Mouse (Mus musculus): Measurements from ENCODE around the gene Tcea3. TPM values are rescaled to one million over a fixed set of nuclear protein-coding genes. Genes with fewer than 3 reads are reported as not detected.

Tcea3 gene
- polyA plus RNA-seq, 1 experiment from 2014 or later, result 22.9 TPM

- no peak overlapping the region for H3K4me3 ChIP-seq (ENCODE audit: low read length)
- WGBS, result 74% methylated on average over 7 of the region's 7 CpGs
- no peaks in the 10 kb centered on the region for H3K36me3 ChIP-seq (ENCODE audit: control insufficient read depth, insufficient read depth, low read length)
Measured at GRCm38 (mm10) chr4:136227408-136227807, 20.1 kb upstream of the Tcea3 start.

DNA sequence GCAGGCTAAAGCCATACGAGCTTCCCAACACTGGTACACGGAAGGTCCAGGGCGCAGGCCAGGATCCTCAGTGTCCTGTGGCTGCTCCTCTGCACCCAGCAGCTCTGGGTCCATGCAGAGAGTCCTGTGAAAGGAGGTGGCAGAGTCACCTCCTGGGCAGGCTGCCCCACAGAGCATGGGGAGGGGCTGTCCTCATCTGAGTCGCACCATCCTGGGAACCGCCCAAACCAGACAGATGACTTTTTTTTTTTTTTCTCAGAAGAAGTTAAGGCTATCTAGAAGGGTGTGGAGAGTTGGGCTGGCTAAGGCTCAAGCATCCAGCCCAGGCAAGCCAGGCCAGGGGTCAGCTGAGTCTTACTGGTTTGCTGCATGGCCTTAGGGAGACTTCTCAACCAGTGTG lies 18.9 kb upstream of the Tcea3 start:
- H3K4me3 ChIP-seq (ENCODE audit: low read length), result no peak overlapping the region
- no peak overlapping the region for H3K27ac ChIP-seq (ENCODE audit: low read length)
- H3K27me3 ChIP-seq (ENCODE audit: control insufficient read depth, insufficient read depth, low read depth, low read length), result no peaks in the 10 kb centered on the region
- H3K9me3 ChIP-seq (ENCODE audit: control insufficient read depth, low read length), result no peaks in the 10 kb centered on the region
- peaks cover 7% of the 10 kb centered on the region; the same call in 1 of the 2 replicates for H3K4me1 ChIP-seq (replicated peaks; ENCODE audit: control insufficient read depth, insufficient read depth, low read length)
- H3K36me3 ChIP-seq (ENCODE audit: control insufficient read depth, insufficient read depth, low read length), result no peaks in the 10 kb centered on the region
- peak; percentile 64 for ATAC-seq (ENCODE audit: low read depth)
- WGBS, result 56% methylated on average over 5 of the region's 5 CpGs
- H3K4me2 ChIP-seq (ENCODE audit: low read depth, low read length), result no peak overlapping the region
- H3K9ac ChIP-seq (ENCODE audit: low read length), result no peak overlapping the region; the same call in 1 of the 2 replicates

More at GRCm38 (mm10) chr4:136227408-136227807, 20.1 kb upstream of the Tcea3 start:
- H3K27me3 ChIP-seq (ENCODE audit: control insufficient read depth, insufficient read depth, low read depth, low read length), result no peaks in the 10 kb centered on the region
- H3K27ac ChIP-seq (ENCODE audit: low read length), result no peak overlapping the region
- ATAC-seq (ENCODE audit: low read depth), result no peak
- no peak overlapping the region for H3K4me2 ChIP-seq (ENCODE audit: low read depth, low read length)
- H3K9me3 ChIP-seq (ENCODE audit: control insufficient read depth, low read length), result no peaks in the 10 kb centered on the region
- H3K4me1 ChIP-seq (replicated peaks; ENCODE audit: control insufficient read depth, insufficient read depth, low read length), result peaks cover 7% of the 10 kb centered on the region; the same call in 1 of the 2 replicates
- H3K9ac ChIP-seq (ENCODE audit: low read length), result no peak overlapping the region

- 32% methylated on average over 13 of the region's 13 CpGs for WGBS
- no peaks in the 10 kb centered on the region; the same call in 1 of the 2 replicates for H3K4me1 ChIP-seq (replicated peaks; ENCODE audit: control insufficient read depth, insufficient read depth, low read length)
- H3K36me3 ChIP-seq (ENCODE audit: control insufficient read depth, insufficient read depth, low read length), result no peaks in the 10 kb centered on the region; the same call in 1 of the 2 replicates
- no peak overlapping the region for H3K27ac ChIP-seq (ENCODE audit: low read length)
- ATAC-seq (ENCODE audit: low read depth), result no peak
- H3K27me3 ChIP-seq (ENCODE audit: control insufficient read depth, insufficient read depth, low read depth, low read length), result peaks cover 5% of the 10 kb centered on the region; the same call in 1 of the 2 replicates
- H3K9ac ChIP-seq (ENCODE audit: low read length), result no peak overlapping the region
- no peak overlapping the region for H3K4me2 ChIP-seq (ENCODE audit: low read depth, low read length)
- no peak overlapping the region for H3K4me3 ChIP-seq (ENCODE audit: low read length)
- H3K9me3 ChIP-seq (ENCODE audit: control insufficient read depth, low read length), result no peaks in the 10 kb centered on the region
Measured at GRCm38 (mm10) chr4:136238669-136239068, 8.9 kb upstream of the Tcea3 start.

DNA sequence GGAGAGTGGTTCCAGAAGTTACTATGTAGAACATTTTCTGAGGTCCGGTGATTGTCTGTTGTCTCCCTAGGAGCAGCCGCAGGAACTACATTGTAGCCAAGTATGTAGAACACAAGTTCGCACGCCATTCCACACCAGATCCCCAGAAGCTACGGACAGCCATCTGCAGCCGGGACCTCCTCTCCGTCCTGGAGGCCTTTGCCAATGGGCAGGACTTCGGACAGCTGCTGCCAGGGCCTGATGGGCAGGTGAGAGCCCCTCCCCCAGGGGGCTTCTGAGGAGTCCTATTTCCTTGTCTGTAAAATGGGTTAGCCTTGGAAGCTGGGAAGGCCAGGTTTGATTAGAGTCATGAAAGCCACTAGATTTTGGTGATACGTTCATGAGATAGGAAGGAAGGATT lies 8.4 kb upstream of the Tcea3 start:
- Histone ChIP-seq H3K36me3 (ENCODE audit: control insufficient read depth, insufficient read depth, low read length) (no peaks in the 10 kb centered on the region; the same call in 1 of the 2 replicates), H3K9ac (ENCODE audit: low read length) (no peak overlapping the region), H3K27me3 (ENCODE audit: control insufficient read depth, insufficient read depth, low read depth, low read length) (peaks cover 5% of the 10 kb centered on the region; the same call in 1 of the 2 replicates), H3K27ac (ENCODE audit: low read length) (no peak overlapping the region), H3K4me2 (ENCODE audit: low read depth, low read length) (no peak overlapping the region), H3K9me3 (ENCODE audit: control insufficient read depth, low read length) (no peaks in the 10 kb centered on the region), H3K4me3 (ENCODE audit: low read length) (no peak overlapping the region), H3K4me1 (replicated peaks; ENCODE audit: control insufficient read depth, insufficient read depth, low read length) (no peaks in the 10 kb centered on the region; the same call in 1 of the 2 replicates)
- 74% methylated on average over 9 of the region's 9 CpGs for WGBS
- ATAC-seq (ENCODE audit: low read depth), result no peak

DNA sequence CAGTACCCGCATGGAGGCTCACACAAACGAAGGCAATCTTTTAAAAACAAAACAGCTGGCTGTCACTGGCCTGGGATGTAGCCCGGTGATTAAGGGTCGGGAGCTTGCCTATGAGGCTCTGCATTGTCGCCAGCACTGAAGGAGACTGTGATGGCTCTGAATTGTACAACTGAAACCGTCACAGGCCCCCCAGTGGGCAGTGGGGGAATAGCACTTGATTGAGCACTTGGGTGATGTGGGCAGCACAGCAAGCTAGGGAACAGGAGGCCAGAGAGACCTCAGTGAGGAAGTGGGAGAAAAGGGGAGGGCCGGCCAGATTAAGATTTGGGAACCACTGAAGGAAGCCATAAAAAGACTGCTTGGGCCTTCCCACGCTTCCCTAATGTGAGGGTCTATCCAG lies 7.9 kb upstream of the Tcea3 start:
- Histone ChIP-seq H3K4me2 (ENCODE audit: low read depth, low read length) (no peak overlapping the region), H3K36me3 (ENCODE audit: control insufficient read depth, insufficient read depth, low read length) (no peaks in the 10 kb centered on the region; the same call in 1 of the 2 replicates), H3K27me3 (ENCODE audit: control insufficient read depth, insufficient read depth, low read depth, low read length) (peaks cover 5% of the 10 kb centered on the region; the same call in 1 of the 2 replicates), H3K9ac (ENCODE audit: low read length) (no peak overlapping the region), H3K4me3 (ENCODE audit: low read length) (no peak overlapping the region), H3K4me1 (replicated peaks; ENCODE audit: control insufficient read depth, insufficient read depth, low read length) (no peaks in the 10 kb centered on the region; the same call in 1 of the 2 replicates), H3K9me3 (ENCODE audit: control insufficient read depth, low read length) (no peaks in the 10 kb centered on the region), H3K27ac (ENCODE audit: low read length) (no peak overlapping the region)
- 17% methylated on average over 8 of the region's 8 CpGs for WGBS
- ATAC-seq (ENCODE audit: low read depth), result peak; percentile 51; the same call in 1 of the 2 replicates

DNA sequence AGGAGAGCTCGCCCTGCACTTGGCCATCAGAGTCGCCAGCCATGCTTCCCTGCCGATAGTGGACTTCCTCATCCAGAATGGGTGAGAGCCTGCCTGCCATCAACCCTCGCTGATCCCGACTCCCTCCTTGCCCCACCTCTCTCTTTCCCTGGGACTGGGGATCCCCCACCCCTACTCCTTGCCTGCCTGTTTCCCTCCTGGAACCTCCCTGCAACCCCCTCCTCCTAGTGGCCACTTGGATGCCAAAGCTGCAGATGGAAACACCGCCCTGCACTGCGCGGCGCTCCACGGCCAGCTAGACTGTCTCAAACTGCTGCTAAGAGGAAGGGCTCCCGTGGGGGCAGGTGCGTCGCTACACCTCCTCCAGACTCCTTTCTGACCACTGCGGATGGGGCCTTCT lies 7.4 kb upstream of the Tcea3 start:
- Histone ChIP-seq H3K9ac (ENCODE audit: low read length) (no peak overlapping the region), H3K27me3 (ENCODE audit: control insufficient read depth, insufficient read depth, low read depth, low read length) (peaks cover 5% of the 10 kb centered on the region; the same call in 1 of the 2 replicates), H3K27ac (ENCODE audit: low read length) (no peak overlapping the region), H3K36me3 (ENCODE audit: control insufficient read depth, insufficient read depth, low read length) (no peaks in the 10 kb centered on the region; the same call in 1 of the 2 replicates), H3K4me2 (ENCODE audit: low read depth, low read length) (no peak overlapping the region), H3K4me1 (replicated peaks; ENCODE audit: control insufficient read depth, insufficient read depth, low read length) (no peaks in the 10 kb centered on the region; the same call in 1 of the 2 replicates), H3K9me3 (ENCODE audit: control insufficient read depth, low read length) (no peaks in the 10 kb centered on the region), H3K4me3 (ENCODE audit: low read length) (no peak overlapping the region)
- 68% methylated on average over 14 of the region's 14 CpGs for WGBS
- ATAC-seq (ENCODE audit: low read depth), result no peak

- 58% methylated on average over 8 of the region's 8 CpGs for WGBS
- no peaks in the 10 kb centered on the region; the same call in 1 of the 2 replicates for H3K36me3 ChIP-seq (ENCODE audit: control insufficient read depth, insufficient read depth, low read length)
Measured at GRCm38 (mm10) chr4:136240955-136241354, 6.6 kb upstream of the Tcea3 start.

DNA sequence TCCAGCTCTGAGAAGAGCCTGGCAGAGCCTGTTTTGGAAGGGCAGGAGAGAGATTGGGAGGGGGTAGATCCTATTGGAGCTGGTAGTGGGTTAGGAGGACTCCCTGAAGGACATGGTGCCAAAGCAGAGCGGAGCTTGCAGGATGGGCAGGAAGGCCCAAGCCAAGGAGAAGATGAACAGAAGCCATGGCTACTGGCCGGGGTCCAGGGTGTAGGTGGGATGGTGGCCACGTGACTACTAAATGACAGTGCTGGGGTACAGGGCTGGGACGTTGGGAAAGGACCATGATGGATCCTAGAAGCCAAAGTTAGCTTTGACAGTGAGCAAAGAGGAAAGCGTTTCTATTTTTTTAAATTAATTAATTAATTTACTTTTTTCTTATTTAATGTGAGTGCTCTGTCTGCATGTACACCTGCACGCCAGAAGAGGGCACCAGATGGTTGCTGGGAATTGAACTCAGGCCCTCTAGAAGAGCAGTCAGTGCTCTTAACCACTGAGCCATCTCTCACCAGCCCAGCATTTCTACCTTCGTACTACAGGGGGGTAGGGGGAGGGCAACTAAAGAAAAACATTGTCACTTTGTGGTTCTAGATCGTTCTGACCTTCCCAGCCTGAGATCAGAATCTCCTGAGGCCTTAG lies 5.3 kb upstream of the Tcea3 start:
- no peak overlapping the region for H3K9ac ChIP-seq (ENCODE audit: low read length)
- 41% methylated on average over 8 of the region's 8 CpGs for WGBS
- H3K27me3 ChIP-seq (ENCODE audit: control insufficient read depth, insufficient read depth, low read depth, low read length), result peaks cover 20% of the 10 kb centered on the region
- H3K27ac ChIP-seq (ENCODE audit: low read length), result no peak overlapping the region
- peaks cover 11% of the 10 kb centered on the region for H3K4me1 ChIP-seq (replicated peaks; ENCODE audit: control insufficient read depth, insufficient read depth, low read length)
- H3K4me3 ChIP-seq (ENCODE audit: low read length), result no peak overlapping the region
- ATAC-seq (ENCODE audit: low read depth), result no peak
- H3K36me3 ChIP-seq (ENCODE audit: control insufficient read depth, insufficient read depth, low read length), result no peaks in the 10 kb centered on the region; the same call in 1 of the 2 replicates
- H3K9me3 ChIP-seq (ENCODE audit: control insufficient read depth, low read length), result no peaks in the 10 kb centered on the region
- no peak overlapping the region for H3K4me2 ChIP-seq (ENCODE audit: low read depth, low read length)

More at GRCm38 (mm10) chr4:136240955-136241354, 6.6 kb upstream of the Tcea3 start:
- Histone ChIP-seq H3K27me3 (ENCODE audit: control insufficient read depth, insufficient read depth, low read depth, low read length) (peaks cover 8% of the 10 kb centered on the region; the same call in 1 of the 2 replicates), H3K9ac (ENCODE audit: low read length) (no peak overlapping the region), H3K9me3 (ENCODE audit: control insufficient read depth, low read length) (no peaks in the 10 kb centered on the region), H3K27ac (ENCODE audit: low read length) (no peak overlapping the region), H3K4me3 (ENCODE audit: low read length) (no peak overlapping the region), H3K4me2 (ENCODE audit: low read depth, low read length) (no peak overlapping the region), H3K4me1 (replicated peaks; ENCODE audit: control insufficient read depth, insufficient read depth, low read length) (no peaks in the 10 kb centered on the region; the same call in 1 of the 2 replicates)
- ATAC-seq (ENCODE audit: low read depth), result no peak

GRCm38 (mm10) chr4:136242728-136243127 lies 4.8 kb upstream of the Tcea3 start:
- Histone ChIP-seq H3K4me3 (ENCODE audit: low read length) (no peak overlapping the region), H3K4me1 (replicated peaks; ENCODE audit: control insufficient read depth, insufficient read depth, low read length) (peaks cover 16% of the 10 kb centered on the region), H3K9me3 (ENCODE audit: control insufficient read depth, low read length) (no peaks in the 10 kb centered on the region), H3K4me2 (ENCODE audit: low read depth, low read length) (no peak overlapping the region), H3K27me3 (ENCODE audit: control insufficient read depth, insufficient read depth, low read depth, low read length) (peaks cover 22% of the 10 kb centered on the region), H3K9ac (ENCODE audit: low read length) (no peak overlapping the region), H3K36me3 (ENCODE audit: control insufficient read depth, insufficient read depth, low read length) (no peaks in the 10 kb centered on the region; the same call in 1 of the 2 replicates), H3K27ac (ENCODE audit: low read length) (no peak overlapping the region)
- 75% methylated on average over 7 of the region's 7 CpGs for WGBS
- ATAC-seq (ENCODE audit: low read depth), result no peak

All from lung, embryonic 16.5 days (tissue).